Mouse (Mus musculus): ENCODE measurements around the gene Tiparp.
A peak's percentile ranks its signal among the peaks of the same experiment; 100 is the strongest.

The Tiparp gene

GRCm38 (mm10) chr3:65585291-65585690 lies 57.1 kb downstream of the Tiparp start:
- no peak for DNase-seq

- no peak for DNase-seq
Measured at GRCm38 (mm10) chr3:65585823-65586482, 57.7 kb downstream of the Tiparp start.

- peak; percentile 38 for DNase-seq
Measured at GRCm38 (mm10) chr3:65586483-65586905, 58.3 kb downstream of the Tiparp start.

GRCm38 (mm10) chr3:65586966-65587365 lies 58.8 kb downstream of the Tiparp start:
- DNase-seq, result no peak

- DNase-seq, result no peak
Measured at GRCm38 (mm10) chr3:65588424-65588823, 60.2 kb downstream of the Tiparp start.

GRCm38 (mm10) chr3:65592850-65593249 lies 64.6 kb downstream of the Tiparp start:
- no peak for DNase-seq

- DNase-seq, result no peak
Measured at GRCm38 (mm10) chr3:65594493-65594892, 66.3 kb downstream of the Tiparp start.

GRCm38 (mm10) chr3:65595196-65595595 lies 67.0 kb downstream of the Tiparp start:
- no peak for DNase-seq

- DNase-seq, result no peak
Measured at GRCm38 (mm10) chr3:65598071-65598830, 70.0 kb downstream of the Tiparp start.

GRCm38 (mm10) chr3:65599151-65599550 lies 70.9 kb downstream of the Tiparp start:
- no peak for DNase-seq

- DNase-seq, result no peak
Measured at GRCm38 (mm10) chr3:65601291-65602050, 73.3 kb downstream of the Tiparp start.

- peak; percentile 34 for DNase-seq
Measured at GRCm38 (mm10) chr3:65603392-65604055, 75.3 kb downstream of the Tiparp start.
